Mouse (Mus musculus) E14TG2a.4 (cell line): ENCODE results near the gene Fstl1.

Experiments used
- CTCF ChIP-seq: conservative IDR thresholded peaks from 2 replicates; pipeline ENCODE4 v1.5.1; 2014; ENCODE audit warnings: low read length
- NANOG ChIP-seq: IDR thresholded peaks from 2 replicates; pipeline ENCODE4 v1.6.1; 2014; ENCODE audit warnings: borderline replicate concordance, low read length, mixed read lengths

DNA sequence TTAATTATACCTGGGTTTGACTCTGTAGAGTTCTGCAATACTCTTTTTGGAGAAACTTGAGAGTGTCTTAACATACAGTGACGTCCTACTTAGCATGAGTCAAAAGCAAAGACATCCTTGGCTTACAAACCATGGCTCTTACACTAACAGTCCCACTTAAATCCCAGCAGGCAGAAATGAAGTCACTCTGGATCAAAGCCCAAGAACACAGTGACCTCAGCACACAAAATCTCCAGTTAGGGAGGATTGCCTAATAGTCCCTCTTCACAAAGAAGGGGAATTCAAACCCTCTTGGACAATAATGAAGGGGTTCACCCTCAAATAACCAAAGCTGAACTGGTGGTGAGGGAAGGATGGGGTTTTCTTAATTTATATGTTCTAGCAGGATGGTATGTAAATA lies 48.0 kb upstream of the Fstl1 start:
- TF ChIP-seq CTCF (no peak), NANOG (no peak)
